Mouse (Mus musculus) spleen, adult 2 months (tissue): ENCODE results near the gene Evx2. TPM values are rescaled to one million over a fixed set of nuclear protein-coding genes. Genes with fewer than 3 reads are reported as not detected.

Experiments used
- DNase-seq, 2 experiments: peaks; one replicate each; pipeline versions ENCODE4 v3.0.0 to v3.0.0-alpha.2; 2012 to 2021; ENCODE audit warnings: low spot score in 2 of 2, low read depth in 1 of 2
- H3K27ac ChIP-seq: fragments of 200-500 bp; 2 replicates; pipeline ENCODE4 v1.5.1; 2012; ENCODE audit warnings: low read length, inconsistent platforms; ENCODE audit not compliant: insufficient read depth
- H3K27me3 ChIP-seq: fragments of 200-500 bp; 2 replicates; pipeline ENCODE4 v1.6.1; 2012; ENCODE audit warnings: mild to moderate bottlenecking, moderate library complexity, low read length, inconsistent platforms; ENCODE audit not compliant: control insufficient read depth, insufficient read depth
- H3K36me3 ChIP-seq: fragments of 200-500 bp; 2 replicates; pipeline ENCODE4 v1.6.1; 2012; ENCODE audit warnings: mild to moderate bottlenecking, low read length, inconsistent platforms; ENCODE audit not compliant: control insufficient read depth, insufficient read depth
- H3K4me1 ChIP-seq: fragments of 200-500 bp; 2 replicates; pipeline ENCODE4 v1.6.1; 2011; ENCODE audit warnings: inconsistent platforms; ENCODE audit not compliant: control insufficient read depth, insufficient read depth, insufficient read length
- H3K4me3 ChIP-seq: fragments of 200-500 bp; 2 replicates; pipeline ENCODE4 v1.5.1; 2011; ENCODE audit warnings: mild to moderate bottlenecking, inconsistent platforms; ENCODE audit not compliant: insufficient read depth, insufficient read length; ENCODE audit errors: extremely low read depth
- CTCF ChIP-seq: fragments of 200-500 bp; IDR thresholded peaks from 2 replicates; pipeline ENCODE4 v1.5.1; 2011; ENCODE audit warnings: mild to moderate bottlenecking, inconsistent platforms; ENCODE audit not compliant: insufficient read depth, insufficient read length, insufficient replicate concordance; ENCODE audit errors: extremely low read depth
- POLR2A ChIP-seq: fragments of 200-500 bp; IDR thresholded peaks from 2 replicates; pipeline ENCODE4 v1.6.1; 2011; ENCODE audit warnings: low read depth, low read length, inconsistent platforms
- WGBS: fragments of 180-500 bp; shearing (Covaris S2); methylation state at CpG from one replicate; pipeline ENCODE4 v1.1.7; 2018; 5-methylcytosine and 5-hydroxymethylcytosine counted together
- polyA plus RNA-seq: library from polyadenylated mRNA; depleted of rRNA; stranded (reverse); fragments of >200 nt; gene quantifications from 2 replicates; pipeline ENCODE4 v1.2.3, GENCODE M21; 2012

Gene Evx2
- polyA plus RNA-seq, 1 experiment = not detected

- H3K27me3 ChIP-seq = peaks cover 58% of the 10 kb centered on the region
- WGBS = 4% methylated on average over 62 of the region's 62 CpGs
- no peak for DNase-seq
- TF ChIP-seq CTCF = no peak
- TF ChIP-seq POLR2A = no peak
- H3K27ac ChIP-seq = no peak overlapping the region
- peaks cover 9% of the 10 kb centered on the region for H3K4me1 ChIP-seq
- peak overlapping the region; percentile 11; the same call in 1 of the 2 replicates for H3K4me3 ChIP-seq
- no peaks in the 10 kb centered on the region for H3K36me3 ChIP-seq
These were observed 1.9 kb downstream of the Evx2 start for GRCm38 (mm10) chr2:74657251-74658023.

GRCm38 (mm10) chr2:74656632-74657021 is 2.7 kb downstream of the Evx2 start:
- TF ChIP-seq CTCF (no peak), POLR2A (no peak)
- no peaks in the 10 kb centered on the region for H3K36me3 ChIP-seq
- peaks cover 55% of the 10 kb centered on the region for H3K27me3 ChIP-seq
- no peak overlapping the region for H3K4me3 ChIP-seq
- peaks cover 9% of the 10 kb centered on the region for H3K4me1 ChIP-seq
- DNase-seq = no peak
- WGBS = 6% methylated on average over 4 of the region's 4 CpGs
- H3K27ac ChIP-seq = no peak overlapping the region

- WGBS = 1% methylated on average over 67 of the region's 69 CpGs
- no peaks in the 10 kb centered on the region for H3K36me3 ChIP-seq
- peak overlapping the region; percentile 36 for H3K4me3 ChIP-seq
- H3K4me1 ChIP-seq = peaks cover 9% of the 10 kb centered on the region
- DNase-seq = no peak
- H3K27ac ChIP-seq = no peak overlapping the region
- TF ChIP-seq POLR2A = no peak
- TF ChIP-seq CTCF = no peak
- H3K27me3 ChIP-seq = peaks cover 52% of the 10 kb centered on the region
These were observed 3.3 kb downstream of the Evx2 start for GRCm38 (mm10) chr2:74655821-74656631.

DNA sequence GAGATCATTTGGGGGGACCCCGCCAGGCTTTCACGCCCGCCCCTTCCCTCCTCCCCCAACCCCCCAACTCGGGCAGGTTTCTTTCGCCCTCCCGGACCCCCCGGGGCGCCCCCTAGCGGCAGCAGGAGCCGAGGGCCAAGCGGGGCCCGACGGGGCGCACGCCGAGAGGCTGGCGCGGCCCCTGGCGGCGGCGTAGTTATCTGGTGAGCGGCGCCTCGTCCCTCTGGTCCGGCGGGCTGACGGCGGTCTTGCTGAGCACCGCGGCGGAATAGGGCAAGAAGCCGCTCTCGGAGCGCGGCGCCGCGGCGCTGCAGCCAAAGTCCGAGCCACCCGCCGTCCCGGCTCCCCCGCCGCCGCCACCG is 4.0 kb downstream of the Evx2 start:
- Histone ChIP-seq H3K36me3 (no peaks in the 10 kb centered on the region), H3K27ac (no peak overlapping the region), H3K4me1 (peaks cover 9% of the 10 kb centered on the region), H3K4me3 (peak overlapping the region; percentile 7; the same call in 1 of the 2 replicates), H3K27me3 (peaks cover 47% of the 10 kb centered on the region)
- no peak for TF ChIP-seq POLR2A
- DNase-seq = no peak
- 2% methylated on average over 18 of the region's 47 CpGs for WGBS

- Histone ChIP-seq H3K4me1 (peaks cover 9% of the 10 kb centered on the region), H3K27me3 (peaks cover 47% of the 10 kb centered on the region), H3K36me3 (no peaks in the 10 kb centered on the region), H3K4me3 (no peak overlapping the region), H3K27ac (no peak overlapping the region)
- no peak for TF ChIP-seq POLR2A
- TF ChIP-seq CTCF = no peak
- no peak for DNase-seq
- 15% methylated on average over 20 of the region's 20 CpGs for WGBS
These were observed 4.5 kb downstream of the Evx2 start for GRCm38 (mm10) chr2:74654743-74655419.

- H3K4me3 ChIP-seq = no peak overlapping the region
- peaks cover 41% of the 10 kb centered on the region for H3K27me3 ChIP-seq
These were observed 5.4 kb downstream of the Evx2 start for GRCm38 (mm10) chr2:74653781-74654535.

More at GRCm38 (mm10) chr2:74653781-74654535, 5.4 kb downstream of the Evx2 start:
- H3K36me3 ChIP-seq = no peaks in the 10 kb centered on the region
- TF ChIP-seq CTCF (no peak), POLR2A (no peak)
- peaks cover 9% of the 10 kb centered on the region for H3K4me1 ChIP-seq
- no peak for DNase-seq
- no peak overlapping the region for H3K27ac ChIP-seq
- 19% methylated on average over 17 of the region's 17 CpGs for WGBS
